Mouse (Mus musculus) hindbrain, embryonic 13.5 days (tissue): ENCODE data around the gene Fam3c. TPM values are rescaled to one million over a fixed set of nuclear protein-coding genes. Genes with fewer than 3 reads are reported as not detected.

Experiments used
- ATAC-seq: fragments of 200-750 bp; cut with Nextera tagmentation; 2 replicates; pipeline ENCODE4 v1.8.0; 2017; ENCODE audit warnings: moderate TSS enrichment; ENCODE audit not compliant: low FRiP score
- H3K27ac ChIP-seq: fragments of 300-500 bp; sonication (generic); 2 replicates; pipeline ENCODE4 v1.5.1; 2015; ENCODE audit warnings: inconsistent platforms, mild to moderate bottlenecking, moderate library complexity
- H3K27me3 ChIP-seq: fragments of 300-500 bp; sonication (generic); 2 replicates; pipeline ENCODE4 v1.6.1; 2015; ENCODE audit warnings: mild to moderate bottlenecking, inconsistent platforms
- H3K36me3 ChIP-seq: fragments of 300-500 bp; sonication (generic); 2 replicates; pipeline ENCODE4 v1.6.1; 2015; ENCODE audit warnings: mild to moderate bottlenecking, inconsistent platforms
- H3K4me1 ChIP-seq: fragments of 300-500 bp; sonication (generic); replicated peaks from 2 replicates; pipeline ENCODE4 v1.6.1; 2015; ENCODE audit warnings: inconsistent platforms
- H3K4me2 ChIP-seq: fragments of 300-500 bp; sonication (generic); 2 replicates; pipeline ENCODE4 v1.6.1; 2015; ENCODE audit warnings: inconsistent platforms, mild to moderate bottlenecking, moderate library complexity
- H3K4me3 ChIP-seq: fragments of 300-500 bp; sonication (generic); 2 replicates; pipeline ENCODE4 v1.5.1; 2015; ENCODE audit warnings: mild to moderate bottlenecking, inconsistent platforms
- H3K9ac ChIP-seq: fragments of 300-500 bp; sonication (generic); 2 replicates; pipeline ENCODE4 v1.6.1; 2015; ENCODE audit warnings: mild to moderate bottlenecking, inconsistent platforms
- H3K9me3 ChIP-seq: fragments of 300-500 bp; sonication (generic); 2 replicates; pipeline ENCODE4 v1.6.1; 2016; ENCODE audit warnings: inconsistent platforms
- WGBS: fragments of 180-500 bp; shearing (Covaris S2); methylation state at CpG from one replicate; pipeline ENCODE4 v1.1.7; 2015; 5-methylcytosine and 5-hydroxymethylcytosine counted together
- polyA plus RNA-seq: library from polyadenylated mRNA; unstranded; fragments of >200 nt; fragmentation: Nextera tagmentation; extraction: Ambion mirVana; gene quantifications from 2 replicates; pipeline ENCODE4 v1.2.1, GENCODE M21; 2015

The Fam3c gene
- polyA plus RNA-seq, 1 experiment from 2014 or later: 50.5 TPM

DNA sequence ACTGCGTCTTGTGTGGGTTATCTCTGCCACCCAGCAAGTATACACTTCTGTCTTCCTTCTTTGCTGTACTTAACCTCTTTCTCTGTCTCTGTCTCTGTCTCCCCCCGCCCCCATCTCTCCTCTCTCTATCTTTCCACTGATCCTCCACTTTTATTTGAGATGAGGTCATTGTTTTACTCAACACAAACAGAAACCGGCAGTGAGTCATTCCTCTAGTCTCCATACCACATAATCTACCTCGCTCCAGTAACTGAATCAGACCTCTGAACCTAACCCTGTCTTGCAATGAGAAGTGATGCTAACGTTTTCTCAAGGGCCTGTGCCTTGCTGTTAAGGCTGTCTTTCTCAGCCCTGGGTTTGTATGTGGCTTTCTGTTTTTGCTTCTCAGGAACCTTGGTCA lies 22.4 kb upstream of the Fam3c start:
- no peak for ATAC-seq
- no peak overlapping the region for H3K4me3 ChIP-seq
- no peak overlapping the region for H3K27ac ChIP-seq
- no peak overlapping the region for H3K9ac ChIP-seq
- H3K36me3 ChIP-seq: no peaks in the 10 kb centered on the region
- no peak overlapping the region for H3K4me2 ChIP-seq
- no peaks in the 10 kb centered on the region for H3K27me3 ChIP-seq
- no peaks in the 10 kb centered on the region for H3K4me1 ChIP-seq
- WGBS: 82% methylated on average over 5 of the region's 5 CpGs
- no peaks in the 10 kb centered on the region for H3K9me3 ChIP-seq

DNA sequence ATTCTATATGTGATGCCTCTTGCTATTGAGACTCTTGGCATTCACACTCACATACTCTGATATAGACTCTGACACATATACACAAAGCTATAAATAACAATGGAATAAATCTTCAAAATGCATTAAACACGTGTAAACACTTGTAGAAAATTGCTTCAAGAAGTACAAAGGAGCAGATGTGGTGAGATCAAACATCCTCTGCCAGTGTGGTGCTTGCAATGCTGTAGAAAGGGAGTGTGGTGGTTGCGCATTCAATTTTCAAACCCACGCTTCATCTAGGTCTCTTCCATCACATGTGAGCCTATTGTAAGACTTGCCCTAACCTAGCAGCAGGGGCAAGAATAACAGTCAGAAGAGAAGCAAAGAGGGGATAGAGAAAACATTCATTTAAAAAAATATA lies 18.7 kb upstream of the Fam3c start:
- 78% methylated on average over 3 of the region's 3 CpGs for WGBS
- Histone ChIP-seq H3K4me2 (no peak overlapping the region), H3K4me1 (no peaks in the 10 kb centered on the region), H3K27ac (no peak overlapping the region), H3K27me3 (no peaks in the 10 kb centered on the region), H3K9me3 (no peaks in the 10 kb centered on the region), H3K9ac (no peak overlapping the region), H3K4me3 (no peak overlapping the region), H3K36me3 (no peaks in the 10 kb centered on the region)
- no peak for ATAC-seq

DNA sequence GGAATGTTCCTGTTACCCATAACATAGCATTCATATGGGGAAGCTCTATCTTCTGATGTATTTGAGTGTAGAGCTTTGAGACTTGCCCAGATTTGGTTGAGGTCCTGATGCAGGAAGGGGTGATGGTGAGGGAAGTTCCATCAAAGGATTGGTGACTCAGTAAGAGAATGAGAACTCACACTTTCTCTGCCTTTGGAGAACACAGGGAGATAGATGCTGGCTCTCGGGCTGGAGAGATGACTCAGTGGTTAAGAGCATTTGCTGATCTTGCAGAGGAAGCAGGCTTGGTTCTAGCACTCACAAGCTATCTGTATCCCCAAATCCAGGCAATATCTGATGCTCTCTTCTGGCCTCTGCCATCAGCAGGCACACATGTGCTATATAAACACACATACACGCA lies 17.4 kb upstream of the Fam3c start:
- Histone ChIP-seq H3K36me3 (no peaks in the 10 kb centered on the region), H3K9me3 (no peaks in the 10 kb centered on the region), H3K9ac (no peak overlapping the region), H3K4me2 (no peak overlapping the region), H3K27me3 (no peaks in the 10 kb centered on the region), H3K27ac (no peak overlapping the region), H3K4me3 (no peak overlapping the region), H3K4me1 (no peaks in the 10 kb centered on the region)
- 92% methylated on average over 2 of the region's 2 CpGs for WGBS
- ATAC-seq: no peak

DNA sequence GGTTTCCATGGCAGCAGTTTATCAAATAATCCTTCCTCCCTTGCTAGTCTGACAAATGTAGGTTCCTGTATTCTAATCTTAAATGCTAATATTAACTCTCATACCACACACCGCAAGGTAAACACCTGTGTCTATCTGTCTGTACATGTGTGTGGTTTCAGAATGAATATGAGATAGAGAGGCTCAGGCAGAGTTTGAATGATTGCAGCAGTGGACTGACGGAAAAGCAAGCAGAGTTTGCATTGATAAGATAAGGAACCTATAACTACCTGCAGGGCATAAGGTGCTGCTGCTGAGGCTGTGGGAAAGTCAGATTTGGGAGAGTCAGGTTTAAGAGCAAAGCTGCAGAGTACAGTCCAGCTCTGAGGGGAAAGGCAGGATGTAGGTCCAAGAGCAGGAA lies 10.9 kb upstream of the Fam3c start:
- H3K4me2 ChIP-seq: no peak overlapping the region
- 91% methylated on average over 2 of the region's 2 CpGs for WGBS
- H3K36me3 ChIP-seq: no peaks in the 10 kb centered on the region

DNA sequence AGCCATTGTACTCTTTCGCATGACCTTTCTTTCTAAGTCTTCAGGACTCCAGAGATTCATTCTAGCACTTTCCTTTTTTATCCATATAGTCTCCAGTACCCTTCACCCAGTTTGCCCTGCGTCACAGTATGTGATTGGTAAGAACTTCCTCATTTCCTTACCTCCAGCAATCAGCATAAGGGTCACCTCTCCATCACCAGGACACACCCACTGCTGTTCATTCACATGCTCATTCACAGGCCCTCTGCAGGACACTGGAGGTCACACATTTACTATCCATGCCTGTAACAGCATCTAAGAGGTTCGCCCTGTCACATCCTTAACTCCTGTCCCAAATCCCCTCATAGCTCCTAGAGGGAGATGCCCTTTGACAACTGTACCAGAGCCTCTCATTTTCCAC lies 7.5 kb upstream of the Fam3c start:
- no peaks in the 10 kb centered on the region for H3K27me3 ChIP-seq
- no peak overlapping the region for H3K27ac ChIP-seq
- ATAC-seq: no peak
- H3K9ac ChIP-seq: no peak overlapping the region
- H3K9me3 ChIP-seq: no peaks in the 10 kb centered on the region
- no peaks in the 10 kb centered on the region for H3K36me3 ChIP-seq
- H3K4me2 ChIP-seq: no peak overlapping the region
- no peaks in the 10 kb centered on the region for H3K4me1 ChIP-seq
- no peak overlapping the region for H3K4me3 ChIP-seq
- WGBS: 71% methylated on average over 3 of the region's 3 CpGs

More for the DNA sequence above, 10.9 kb upstream of the Fam3c start:
- no peak for ATAC-seq
- Histone ChIP-seq H3K9ac (no peak overlapping the region), H3K4me3 (no peak overlapping the region), H3K27me3 (no peaks in the 10 kb centered on the region), H3K27ac (no peak overlapping the region), H3K4me1 (no peaks in the 10 kb centered on the region), H3K9me3 (no peaks in the 10 kb centered on the region)

DNA sequence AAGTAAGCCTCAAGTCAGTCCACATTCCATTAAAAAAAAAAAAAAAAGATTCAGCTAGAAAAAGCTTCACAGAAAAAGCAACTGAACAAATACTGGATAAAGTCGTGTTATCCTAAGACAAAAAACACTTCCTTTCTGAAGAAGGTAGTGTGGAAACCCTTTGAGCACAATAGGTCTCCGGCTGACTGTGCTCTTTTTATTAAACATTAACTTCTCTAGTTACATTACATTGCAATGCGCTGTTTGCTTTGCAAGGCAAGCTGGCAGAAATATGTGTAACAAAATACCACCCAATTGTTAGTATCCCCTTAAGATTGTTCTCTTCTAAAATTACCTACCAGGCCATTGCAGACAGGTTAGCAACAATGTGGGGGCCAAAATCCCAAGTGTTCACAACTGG lies 5.9 kb upstream of the Fam3c start:
- Histone ChIP-seq H3K9ac (no peak overlapping the region), H3K4me3 (no peak overlapping the region), H3K9me3 (no peaks in the 10 kb centered on the region), H3K27ac (no peak overlapping the region), H3K4me2 (no peak overlapping the region), H3K36me3 (no peaks in the 10 kb centered on the region), H3K4me1 (no peaks in the 10 kb centered on the region), H3K27me3 (no peaks in the 10 kb centered on the region)
- 46% methylated on average over 3 of the region's 3 CpGs for WGBS
- no peak for ATAC-seq

DNA sequence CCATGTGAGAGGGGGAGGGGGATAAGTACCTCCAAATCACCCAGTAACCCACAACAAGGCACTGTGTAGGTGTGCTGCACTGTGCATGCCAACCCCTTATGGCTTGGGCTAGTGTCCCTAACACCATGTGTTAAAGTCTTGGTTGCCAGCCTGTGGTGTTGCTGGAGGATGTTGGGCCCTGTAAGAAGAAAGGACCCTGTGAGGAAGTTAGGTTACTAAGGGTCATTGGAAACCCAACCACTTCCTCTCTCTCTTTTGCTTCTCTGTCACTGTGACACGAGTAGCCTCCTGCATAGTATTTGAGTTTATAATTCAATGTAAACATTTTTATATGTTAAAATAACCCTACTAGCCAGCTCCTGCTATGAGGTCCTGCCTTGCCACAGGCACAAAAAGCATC lies 3.0 kb upstream of the Fam3c start:
- H3K27me3 ChIP-seq: no peaks in the 10 kb centered on the region
- peaks cover 10% of the 10 kb centered on the region for H3K4me1 ChIP-seq
- H3K4me3 ChIP-seq: no peak overlapping the region
- H3K27ac ChIP-seq: no peak overlapping the region
- no peak for ATAC-seq
- no peak overlapping the region for H3K4me2 ChIP-seq
- no peaks in the 10 kb centered on the region for H3K36me3 ChIP-seq
- H3K9me3 ChIP-seq: no peaks in the 10 kb centered on the region
- WGBS: 94% methylated on average over 1 of the region's 1 CpGs
- no peak overlapping the region for H3K9ac ChIP-seq

DNA sequence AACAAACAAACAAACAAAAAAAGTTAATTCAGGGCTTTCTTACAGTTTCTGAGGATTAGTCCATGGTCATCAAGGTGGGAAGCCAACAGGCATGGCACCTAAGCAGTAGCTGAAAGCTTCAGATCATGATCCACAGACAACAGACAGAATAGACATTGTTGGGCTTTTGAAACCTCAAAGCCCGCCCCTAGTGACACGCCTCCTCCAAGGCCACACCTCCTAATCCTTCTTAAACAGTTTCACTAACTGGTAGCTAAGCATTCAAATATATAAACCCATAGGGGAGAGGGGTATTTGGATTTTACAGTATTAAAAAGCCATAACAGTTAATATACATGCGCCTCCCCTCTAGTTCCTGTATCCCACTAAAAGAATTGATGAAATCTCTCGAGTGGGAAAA lies 1.3 kb upstream of the Fam3c start:
- Histone ChIP-seq H3K9me3 (no peaks in the 10 kb centered on the region), H3K27ac (no peak overlapping the region), H3K36me3 (no peaks in the 10 kb centered on the region), H3K9ac (no peak overlapping the region), H3K27me3 (no peaks in the 10 kb centered on the region), H3K4me3 (no peak overlapping the region), H3K4me2 (no peak overlapping the region), H3K4me1 (peaks cover 11% of the 10 kb centered on the region)
- 98% methylated on average over 4 of the region's 4 CpGs for WGBS
- no peak for ATAC-seq

DNA sequence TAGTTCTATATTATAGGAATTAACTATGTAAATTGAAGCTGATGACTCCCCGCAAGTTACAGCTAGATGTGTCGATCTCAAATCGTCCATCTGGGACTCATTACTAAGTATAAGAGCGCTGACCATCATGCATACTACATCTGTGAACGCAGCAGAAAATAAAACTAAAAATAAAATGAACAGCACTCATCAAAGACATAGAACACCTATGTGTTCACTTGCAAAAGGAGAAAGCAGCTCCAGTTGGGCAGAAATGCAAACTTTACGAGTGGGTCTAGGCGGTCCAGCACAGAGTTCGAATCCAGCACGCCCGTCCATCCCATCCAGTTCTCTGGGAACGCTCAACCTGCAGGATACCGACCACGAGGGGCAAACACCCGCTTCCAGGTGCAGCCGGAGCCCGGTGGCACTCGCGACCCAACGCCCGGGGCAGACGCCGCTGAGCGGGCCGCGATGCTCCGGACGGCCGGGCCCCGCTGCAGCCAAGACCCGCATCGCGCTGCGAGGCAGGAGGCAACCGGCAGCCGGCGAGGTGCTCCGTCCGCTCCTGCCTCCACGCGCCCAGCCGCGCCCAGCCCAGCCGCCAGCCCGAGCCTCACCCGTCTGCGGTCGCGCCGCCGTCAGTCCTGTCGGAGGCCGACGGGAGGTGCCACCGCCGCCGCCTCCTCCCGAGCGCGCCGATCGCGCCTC lies 502 bp downstream of the Fam3c start:
- peaks cover 11% of the 10 kb centered on the region for H3K4me1 ChIP-seq
- peak overlapping the region; percentile 62 for H3K4me2 ChIP-seq
- H3K27me3 ChIP-seq: no peaks in the 10 kb centered on the region
- 2% methylated on average over 61 of the region's 62 CpGs for WGBS
- peak overlapping the region; percentile 90 for H3K9ac ChIP-seq
- peak overlapping the region; percentile 90 for H3K27ac ChIP-seq
- H3K36me3 ChIP-seq: no peaks in the 10 kb centered on the region
- peak; percentile 91 for ATAC-seq
- no peaks in the 10 kb centered on the region for H3K9me3 ChIP-seq
- peak overlapping the region; percentile 71 for H3K4me3 ChIP-seq

DNA sequence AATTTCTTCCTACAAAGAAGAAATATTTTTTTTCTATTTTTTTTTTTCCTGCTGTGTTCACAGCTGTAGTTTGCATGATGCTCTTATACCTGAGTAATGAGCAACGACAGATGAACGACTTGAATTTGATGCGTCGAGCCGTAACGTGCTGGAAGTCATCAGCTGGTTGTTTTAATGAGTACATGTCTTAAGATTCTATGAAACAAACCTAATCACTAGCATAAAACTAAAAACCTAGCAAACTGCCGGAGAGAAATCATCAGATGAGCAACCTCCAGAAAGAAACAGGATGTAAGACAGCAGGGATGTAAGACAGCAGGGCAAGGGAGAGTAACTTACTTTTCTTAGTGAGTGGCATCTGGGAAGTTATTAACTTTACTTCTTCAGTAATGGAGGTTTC lies 1.4 kb downstream of the Fam3c start:
- H3K27me3 ChIP-seq: no peaks in the 10 kb centered on the region
- peak overlapping the region; percentile 62; the same call in 1 of the 2 replicates for H3K4me2 ChIP-seq
- H3K36me3 ChIP-seq: no peaks in the 10 kb centered on the region
- 73% methylated on average over 7 of the region's 7 CpGs for WGBS
- H3K4me1 ChIP-seq: peaks cover 11% of the 10 kb centered on the region
- peak overlapping the region; percentile 71; the same call in 1 of the 2 replicates for H3K4me3 ChIP-seq
- no peaks in the 10 kb centered on the region for H3K9me3 ChIP-seq
- H3K9ac ChIP-seq: 0 out of 2 replicates have a peak overlapping the region, but pooled peaks have one; percentile 24
- H3K27ac ChIP-seq: no peak overlapping the region
- no peak for ATAC-seq

DNA sequence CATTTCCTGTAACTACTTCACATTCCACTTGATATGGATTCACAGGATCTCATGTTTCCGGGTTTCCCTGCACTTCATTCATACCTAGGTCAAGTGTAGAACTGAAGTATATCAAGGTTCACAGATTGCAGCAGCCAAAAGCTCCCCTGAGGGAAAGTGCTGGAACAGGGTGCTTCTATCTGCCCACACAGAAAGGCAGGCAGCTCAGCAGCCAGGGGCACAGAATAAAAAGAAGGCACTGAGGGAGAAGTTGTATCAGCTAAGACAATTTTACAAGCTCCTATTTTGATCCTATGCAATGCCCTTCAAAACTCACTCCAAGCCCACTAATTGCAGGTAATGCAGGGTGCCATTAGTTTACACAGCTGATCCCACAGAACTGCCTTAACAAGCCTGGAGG lies 2.0 kb downstream of the Fam3c start:
- Histone ChIP-seq H3K9ac (peak overlapping the region; percentile 24; the same call in 1 of the 2 replicates), H3K4me2 (no peak overlapping the region), H3K4me3 (no peak overlapping the region), H3K27me3 (no peaks in the 10 kb centered on the region), H3K27ac (no peak overlapping the region), H3K36me3 (no peaks in the 10 kb centered on the region), H3K9me3 (no peaks in the 10 kb centered on the region), H3K4me1 (peaks cover 11% of the 10 kb centered on the region)
- ATAC-seq: no peak
- WGBS: 81% methylated on average over 1 of the region's 1 CpGs

DNA sequence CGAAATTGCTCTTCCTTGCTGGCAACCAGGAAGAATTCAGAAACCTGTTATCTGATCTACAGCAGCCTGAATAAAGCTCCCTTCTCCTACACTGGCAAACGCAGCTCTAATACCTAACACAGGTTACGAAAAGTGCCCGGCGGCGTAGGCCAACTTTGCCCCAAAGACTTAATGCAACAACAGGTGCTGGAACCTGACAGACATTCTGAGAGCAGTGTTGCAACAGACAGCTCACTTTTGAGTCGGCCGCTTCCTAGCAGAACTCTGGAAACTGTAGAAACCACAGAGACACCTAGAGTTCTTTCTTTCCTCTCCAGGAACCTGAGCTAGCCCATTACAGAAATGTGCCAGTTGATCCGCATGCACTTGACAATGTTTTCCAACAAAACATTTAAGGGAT lies 4.5 kb downstream of the Fam3c start:
- Histone ChIP-seq H3K36me3 (no peaks in the 10 kb centered on the region), H3K27ac (no peak overlapping the region), H3K9me3 (no peaks in the 10 kb centered on the region), H3K4me3 (no peak overlapping the region), H3K4me2 (no peak overlapping the region), H3K4me1 (peaks cover 13% of the 10 kb centered on the region), H3K9ac (no peak overlapping the region), H3K27me3 (no peaks in the 10 kb centered on the region)
- WGBS: 82% methylated on average over 9 of the region's 9 CpGs
- ATAC-seq: no peak

DNA sequence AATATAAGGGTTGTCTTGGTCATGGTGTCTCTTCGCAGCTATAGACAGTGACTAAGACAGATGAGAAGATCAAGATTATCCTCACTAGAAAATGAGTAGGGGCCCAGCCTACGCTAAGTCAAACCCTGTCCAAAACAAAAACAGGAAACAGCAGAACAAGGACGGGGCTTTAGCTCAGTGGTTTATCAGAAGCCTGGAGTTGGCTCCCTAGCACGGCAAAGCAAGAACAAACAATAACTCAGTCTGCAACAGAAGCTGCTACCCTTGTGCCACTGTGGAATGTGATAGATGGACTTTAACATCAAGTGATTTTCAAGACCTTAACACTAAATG lies 5.8 kb downstream of the Fam3c start:
- Histone ChIP-seq H3K9me3 (no peaks in the 10 kb centered on the region), H3K4me3 (no peak overlapping the region), H3K4me1 (peaks cover 19% of the 10 kb centered on the region), H3K27me3 (no peaks in the 10 kb centered on the region), H3K36me3 (no peaks in the 10 kb centered on the region), H3K27ac (no peak overlapping the region), H3K4me2 (no peak overlapping the region), H3K9ac (no peak overlapping the region)
- WGBS: 66% methylated on average over 4 of the region's 4 CpGs
- no peak for ATAC-seq
